Mouse (Mus musculus): ENCODE measurements around the gene Mtcl1. TPM values are rescaled to one million over a fixed set of nuclear protein-coding genes. Genes with fewer than 3 reads are reported as not detected.

The Mtcl1 gene
- polyA plus RNA-seq, 2 experiments, result 0.08 TPM; not detected in 1

- no peak overlapping the region for H3K4me3 ChIP-seq (ENCODE audit: insufficient read depth in 1 of 2, low read depth in 2 of 2, low read length in 2 of 2)
- no peak for DNase-seq (ENCODE audit: low read depth in 3 of 3, low spot score in 3 of 3)
- TF ChIP-seq EP300 (IDR thresholded peaks at IDR 0.05; ENCODE audit: low read depth) (no peak), CTCF (IDR thresholded peaks at IDR 0.05; ENCODE audit: low read depth) (no peak)
- ATAC-seq (ENCODE audit: insufficient read depth), result no peak
- H3K4me2 ChIP-seq (ENCODE audit: low read depth), result no peak overlapping the region
- H3K36me3 ChIP-seq (replicated peaks; ENCODE audit: control insufficient read depth, insufficient read depth, low read depth), result no peaks in the 10 kb centered on the region
- 43% methylated on average over 11 of the region's 11 CpGs for WGBS (ENCODE audit: insufficient replicate concordance)
- no peaks in the 10 kb centered on the region for H3K27me3 ChIP-seq (ENCODE audit: control insufficient read depth, insufficient read depth, low read length)
- no peaks in the 10 kb centered on the region for H3K4me1 ChIP-seq (replicated peaks; ENCODE audit: control insufficient read depth in 2 of 2, insufficient read depth in 2 of 2, low read length in 1 of 2)
- no peak overlapping the region for H3K9ac ChIP-seq (replicated peaks)
- no peaks in the 10 kb centered on the region for H3K9me3 ChIP-seq (ENCODE audit: control insufficient read depth, low read length)
- no peak overlapping the region for H3K27ac ChIP-seq
These were observed 10.3 kb downstream of the Mtcl1 start for GRCm38 (mm10) chr17:66439051-66439753.

- Histone ChIP-seq H3K27me3 (ENCODE audit: control insufficient read depth, insufficient read depth, low read length) (no peaks in the 10 kb centered on the region), H3K4me2 (ENCODE audit: low read depth) (no peak overlapping the region), H3K9ac (replicated peaks) (no peak overlapping the region), H3K9me3 (ENCODE audit: control insufficient read depth, low read length) (no peaks in the 10 kb centered on the region), H3K36me3 (replicated peaks; ENCODE audit: control insufficient read depth, insufficient read depth, low read depth) (no peaks in the 10 kb centered on the region), H3K4me1 (replicated peaks; ENCODE audit: control insufficient read depth in 2 of 2, insufficient read depth in 2 of 2, low read length in 1 of 2) (no peaks in the 10 kb centered on the region), H3K27ac (no peak overlapping the region), H3K4me3 (ENCODE audit: insufficient read depth in 1 of 2, low read depth in 2 of 2, low read length in 2 of 2) (no peak overlapping the region)
- WGBS (ENCODE audit: insufficient replicate concordance), result 74% methylated on average over 12 of the region's 12 CpGs
- no peak for DNase-seq (ENCODE audit: low read depth in 3 of 3, low spot score in 3 of 3)
- no peak for TF ChIP-seq EP300 (IDR thresholded peaks at IDR 0.05; ENCODE audit: low read depth)
- TF ChIP-seq CTCF (IDR thresholded peaks at IDR 0.05; ENCODE audit: low read depth), result no peak
- ATAC-seq (ENCODE audit: insufficient read depth), result no peak
These were observed 11.4 kb downstream of the Mtcl1 start for GRCm38 (mm10) chr17:66438137-66438536.

- no peak for ATAC-seq (ENCODE audit: insufficient read depth)
- H3K4me2 ChIP-seq (ENCODE audit: low read depth), result no peak overlapping the region
- no peak for TF ChIP-seq CTCF (IDR thresholded peaks at IDR 0.05; ENCODE audit: low read depth)
- TF ChIP-seq EP300 (IDR thresholded peaks at IDR 0.05; ENCODE audit: low read depth), result no peak
- H3K4me3 ChIP-seq (ENCODE audit: insufficient read depth in 1 of 2, low read depth in 2 of 2, low read length in 2 of 2), result no peak overlapping the region
- no peaks in the 10 kb centered on the region for H3K27me3 ChIP-seq (ENCODE audit: control insufficient read depth, insufficient read depth, low read length)
- no peak overlapping the region for H3K9ac ChIP-seq (replicated peaks)
- no peak overlapping the region for H3K27ac ChIP-seq
- no peaks in the 10 kb centered on the region for H3K4me1 ChIP-seq (replicated peaks; ENCODE audit: control insufficient read depth in 2 of 2, insufficient read depth in 2 of 2, low read length in 1 of 2)
- H3K36me3 ChIP-seq (replicated peaks; ENCODE audit: control insufficient read depth, insufficient read depth, low read depth), result no peaks in the 10 kb centered on the region
- H3K9me3 ChIP-seq (ENCODE audit: control insufficient read depth, low read length), result no peaks in the 10 kb centered on the region
- DNase-seq (ENCODE audit: low read depth in 3 of 3, low spot score in 3 of 3), result no peak
- 63% methylated on average over 8 of the region's 8 CpGs for WGBS (ENCODE audit: insufficient replicate concordance)
These were observed 12.7 kb downstream of the Mtcl1 start for GRCm38 (mm10) chr17:66436811-66437210.

GRCm38 (mm10) chr17:66435982-66436381 is 13.6 kb downstream of the Mtcl1 start:
- H3K9ac ChIP-seq (replicated peaks), result no peak overlapping the region
- no peak overlapping the region for H3K4me2 ChIP-seq (ENCODE audit: low read depth)
- H3K36me3 ChIP-seq (replicated peaks; ENCODE audit: control insufficient read depth, insufficient read depth, low read depth), result no peaks in the 10 kb centered on the region
- ATAC-seq (ENCODE audit: insufficient read depth) (no peak), DNase-seq (ENCODE audit: low read depth in 3 of 3, low spot score in 3 of 3) (no peak)
- no peak overlapping the region for H3K4me3 ChIP-seq (ENCODE audit: insufficient read depth in 1 of 2, low read depth in 2 of 2, low read length in 2 of 2)
- WGBS (ENCODE audit: insufficient replicate concordance), result 77% methylated on average over 15 of the region's 15 CpGs
- no peak overlapping the region for H3K27ac ChIP-seq
- no peaks in the 10 kb centered on the region for H3K27me3 ChIP-seq (ENCODE audit: control insufficient read depth, insufficient read depth, low read length)
- no peaks in the 10 kb centered on the region for H3K4me1 ChIP-seq (replicated peaks; ENCODE audit: control insufficient read depth in 2 of 2, insufficient read depth in 2 of 2, low read length in 1 of 2)
- no peaks in the 10 kb centered on the region for H3K9me3 ChIP-seq (ENCODE audit: control insufficient read depth, low read length)
- no peak for TF ChIP-seq EP300 (IDR thresholded peaks at IDR 0.05; ENCODE audit: low read depth)
- TF ChIP-seq CTCF (IDR thresholded peaks at IDR 0.05; ENCODE audit: low read depth), result no peak

GRCm38 (mm10) chr17:66435007-66435406 is 14.5 kb downstream of the Mtcl1 start:
- ATAC-seq (ENCODE audit: insufficient read depth) (no peak), DNase-seq (ENCODE audit: low read depth in 3 of 3, low spot score in 3 of 3) (no peak)
- TF ChIP-seq EP300 (IDR thresholded peaks at IDR 0.05; ENCODE audit: low read depth) (no peak), CTCF (IDR thresholded peaks at IDR 0.05; ENCODE audit: low read depth) (no peak)
- 85% methylated on average over 14 of the region's 14 CpGs for WGBS (ENCODE audit: insufficient replicate concordance)
- Histone ChIP-seq H3K4me3 (ENCODE audit: insufficient read depth in 1 of 2, low read depth in 2 of 2, low read length in 2 of 2) (no peak overlapping the region), H3K36me3 (replicated peaks; ENCODE audit: control insufficient read depth, insufficient read depth, low read depth) (no peaks in the 10 kb centered on the region), H3K4me2 (ENCODE audit: low read depth) (no peak overlapping the region), H3K27ac (no peak overlapping the region), H3K4me1 (replicated peaks; ENCODE audit: control insufficient read depth in 2 of 2, insufficient read depth in 2 of 2, low read length in 1 of 2) (no peaks in the 10 kb centered on the region), H3K9me3 (ENCODE audit: control insufficient read depth, low read length) (no peaks in the 10 kb centered on the region), H3K9ac (replicated peaks) (no peak overlapping the region), H3K27me3 (ENCODE audit: control insufficient read depth, insufficient read depth, low read length) (no peaks in the 10 kb centered on the region)

Measured in liver, embryonic 14.5 days (tissue).